8 mouse cellular contexts compared by ENCODE assay signal in genomic region chr2:167423031-167423611, GRCm38 (mm10). TPM values are rescaled to one million over a fixed set of nuclear protein-coding genes. Genes with fewer than 3 reads are reported as not detected.
DNase-seq lines count a peak whose midpoint lies in the region; ATAC-seq lines count a peak whose summit lies in the region.

No protein-coding gene starts in this region.

- H3K4me1 ChIP-seq in kidney, embryonic 15.5 days, result peaks cover 17% of the 10 kb centered on the region
- H3K4me1 ChIP-seq in limb, embryonic 13.5 days, result peaks cover 15% of the 10 kb centered on the region
- H3K4me1 ChIP-seq in neural tube, embryonic 15.5 days, result peaks cover 21% of the 10 kb centered on the region

- ATAC-seq in kidney, embryonic 15.5 days (replicated peaks; ENCODE audit: low FRiP score), result no peak
- ATAC-seq in limb, embryonic 13.5 days (ENCODE audit: low FRiP score, low read depth), result no peak
- no peak for ATAC-seq in neural tube, embryonic 15.5 days (ENCODE audit: low FRiP score)
- ATAC-seq in frontal cortex, adult (ENCODE audit: low TSS enrichment), result no peak

- no peak overlapping the region for H3K9ac ChIP-seq in kidney, embryonic 15.5 days
- H3K9ac ChIP-seq in limb, embryonic 13.5 days, result 0 out of 2 replicates have a peak overlapping the region, but pooled peaks have one; percentile 4
- no peak overlapping the region; the same call in 1 of the 2 replicates for H3K9ac ChIP-seq in neural tube, embryonic 15.5 days (replicated peaks)

- no peak overlapping the region for H3K27ac ChIP-seq in kidney, embryonic 15.5 days
- H3K27ac ChIP-seq in limb, embryonic 13.5 days, result no peak overlapping the region
- peak overlapping the region; percentile 100 for H3K27ac ChIP-seq in neural tube, embryonic 15.5 days (replicated peaks)

- peaks cover 44% of the 10 kb centered on the region for H3K36me3 ChIP-seq in kidney, embryonic 15.5 days
- peaks cover 44% of the 10 kb centered on the region for H3K36me3 ChIP-seq in limb, embryonic 13.5 days
- peaks cover 40% of the 10 kb centered on the region for H3K36me3 ChIP-seq in neural tube, embryonic 15.5 days

- H3K27me3 ChIP-seq in kidney, embryonic 15.5 days, result no peaks in the 10 kb centered on the region
- H3K27me3 ChIP-seq in limb, embryonic 13.5 days, result no peaks in the 10 kb centered on the region
- H3K27me3 ChIP-seq in neural tube, embryonic 15.5 days (replicated peaks), result no peaks in the 10 kb centered on the region

- WGBS in kidney, embryonic 15.5 days, result 88% methylated on average over 5 of the region's 5 CpGs
- 92% methylated on average over 5 of the region's 5 CpGs for WGBS in limb, embryonic 13.5 days
- 88% methylated on average over 5 of the region's 5 CpGs for WGBS in neural tube, embryonic 15.5 days

- no peaks in the 10 kb centered on the region for H3K9me3 ChIP-seq in kidney, embryonic 15.5 days (replicated peaks)
- H3K9me3 ChIP-seq in limb, embryonic 13.5 days, result peaks cover 3% of the 10 kb centered on the region; the same call in 1 of the 2 replicates
- no peaks in the 10 kb centered on the region for H3K9me3 ChIP-seq in neural tube, embryonic 15.5 days (replicated peaks)

- H3K4me3 ChIP-seq in kidney, embryonic 15.5 days (replicated peaks), result no peak overlapping the region
- H3K4me3 ChIP-seq in limb, embryonic 13.5 days, result 0 out of 2 replicates have a peak overlapping the region, but pooled peaks have one; percentile 73
- no peak overlapping the region for H3K4me3 ChIP-seq in neural tube, embryonic 15.5 days (replicated peaks)

- DNase-seq in cerebellum, adult 11-12 months, result peak; percentile 28
- no peak for DNase-seq in cerebellum, postnatal 10 days
- no peak for DNase-seq in kidney, adult 18-20 months
- DNase-seq in urinary bladder, postnatal 36 days (ENCODE audit: low spot score in 2 of 2), result no peak

- 0 out of 2 replicates have a peak overlapping the region, but pooled peaks have one; percentile 81 for H3K4me2 ChIP-seq in kidney, embryonic 15.5 days
- peak overlapping the region; percentile 87; the same call in 1 of the 2 replicates for H3K4me2 ChIP-seq in limb, embryonic 13.5 days (replicated peaks)
- H3K4me2 ChIP-seq in neural tube, embryonic 15.5 days, result peak overlapping the region; percentile 69

RNA-seq across cellular contexts. Expression of gene Slc9a8, which starts 1.6 kb away (rescaled TPM):
- polyA plus RNA-seq in kidney, embryonic 15.5 days (2015; fragmentation: Nextera tagmentation; extraction: Ambion mirVana), result 21.9 and 27.1 TPM in 2 replicates
- 23.2 and 23.8 TPM in 2 replicates for polyA plus RNA-seq in limb, embryonic 13.5 days (2015; fragmentation: Nextera tagmentation; extraction: Ambion mirVana)
- 21.2 and 22.1 TPM in 2 replicates for polyA plus RNA-seq in neural tube, embryonic 15.5 days (2015; fragmentation: Nextera tagmentation; extraction: Ambion mirVana)
